Mouse (Mus musculus) layer of hippocampus, postnatal 25 days (tissue): ENCODE data around the gene Rtl1. TPM values are rescaled to one million over a fixed set of nuclear protein-coding genes. Genes with fewer than 3 reads are reported as not detected.
A peak's percentile ranks its signal among the peaks of the same experiment; 100 is the strongest.

ENCODE experiments used
- DNase-seq, 2 experiments: peaks; one replicate each; pipeline ENCODE4 v3.0.0; 2022; ENCODE audit warnings: mixed read lengths in 2 of 2, low spot score in 1 of 2; ENCODE audit errors: extremely low spot score in 1 of 2
- total RNA-seq, 2 experiments: library from RNA; stranded (reverse); gene quantifications; 2 replicates each; pipeline ENCODE4 v1.2.3; 2021

The Rtl1 gene
- total RNA-seq, 2 experiments from 2014 or later, result 0.15 TPM; not detected in 1

- DNase-seq, result no peak
Observed at GRCm38 (mm10) chr12:109594961-109595360, 5.2 kb downstream of the Rtl1 start.

- no peak for DNase-seq
Observed at GRCm38 (mm10) chr12:109582185-109582584, 17.9 kb downstream of the Rtl1 start.

- DNase-seq, result no peak
Observed at GRCm38 (mm10) chr12:109572259-109572658, 27.9 kb downstream of the Rtl1 start.

GRCm38 (mm10) chr12:109560111-109560695 is 39.9 kb downstream of the Rtl1 start:
- no peak for DNase-seq

GRCm38 (mm10) chr12:109558891-109559487 is 41.1 kb downstream of the Rtl1 start:
- no peak for DNase-seq

- DNase-seq, result no peak
Observed at GRCm38 (mm10) chr12:109558226-109558824, 41.8 kb downstream of the Rtl1 start.

- no peak for DNase-seq
Observed at GRCm38 (mm10) chr12:109555837-109556409, 44.2 kb downstream of the Rtl1 start.

GRCm38 (mm10) chr12:109553568-109553967 is 46.6 kb downstream of the Rtl1 start:
- no peak for DNase-seq

GRCm38 (mm10) chr12:109552754-109553525 is 47.2 kb downstream of the Rtl1 start:
- DNase-seq, result no peak

- no peak for DNase-seq
Observed at GRCm38 (mm10) chr12:109551771-109552170, 48.4 kb downstream of the Rtl1 start.

GRCm38 (mm10) chr12:109547085-109547484 is 53.0 kb downstream of the Rtl1 start:
- no peak for DNase-seq

- no peak for DNase-seq
Observed at GRCm38 (mm10) chr12:109545875-109546732, 54.0 kb downstream of the Rtl1 start.

- no peak for DNase-seq
Observed at GRCm38 (mm10) chr12:109543281-109543923, 56.7 kb downstream of the Rtl1 start.

GRCm38 (mm10) chr12:109542635-109543249 is 57.4 kb downstream of the Rtl1 start:
- DNase-seq, result peak; percentile 54 to 71

GRCm38 (mm10) chr12:109542011-109542410 is 58.1 kb downstream of the Rtl1 start:
- peak in 1 of 2 experiments; percentile 47 for DNase-seq

GRCm38 (mm10) chr12:109541540-109541899 is 58.6 kb downstream of the Rtl1 start:
- no peak for DNase-seq

GRCm38 (mm10) chr12:109540739-109541539 is 59.2 kb downstream of the Rtl1 start:
- peak in 1 of 2 experiments; percentile 53 for DNase-seq

- DNase-seq, result no peak
Observed at GRCm38 (mm10) chr12:109539950-109540349, 60.2 kb downstream of the Rtl1 start.
